Mouse (Mus musculus) stomach, embryonic 14.5 days (tissue): ENCODE measurements at regions not wholly inside any gene's neighbourhood (a gene's known extent, or its start where the extent isn't known, plus 50 kb on each side); places are given as distances from the start of the nearest gene placed in this dataset.
A peak's percentile ranks its signal among the peaks of the same experiment; 100 is the strongest.

Experiments
- ATAC-seq: fragments of 200-750 bp; cut with Nextera tagmentation; 2 replicates; pipeline ENCODE4 v1.8.0; 2017; ENCODE audit warnings: low read depth, moderate TSS enrichment; ENCODE audit not compliant: insufficient number of reproducible peaks, insufficient read depth, low FRiP score
- H3K27ac ChIP-seq: fragments of 300-500 bp; sonication (generic); 2 replicates; pipeline ENCODE4 v1.5.1; 2014; ENCODE audit warnings: mild to moderate bottlenecking, low read length, moderate library complexity, mixed read lengths
- H3K27me3 ChIP-seq: fragments of 300-500 bp; sonication (generic); 2 replicates; pipeline ENCODE4 v1.6.1; 2014; ENCODE audit warnings: low read length, control low read depth, mixed read lengths; ENCODE audit not compliant: control insufficient read depth, insufficient read depth
- H3K36me3 ChIP-seq: fragments of 300-500 bp; sonication (generic); 2 replicates; pipeline ENCODE4 v1.6.1; 2014; ENCODE audit warnings: mild to moderate bottlenecking, control low read depth, low read length, moderate library complexity, mixed read lengths; ENCODE audit not compliant: control insufficient read depth, insufficient read depth
- H3K4me1 ChIP-seq: fragments of 300-500 bp; sonication (generic); 2 replicates; pipeline ENCODE4 v1.6.1; 2014; ENCODE audit warnings: low read length, control low read depth, mixed read lengths; ENCODE audit not compliant: control insufficient read depth, insufficient read depth
- H3K4me2 ChIP-seq: fragments of 300-500 bp; sonication (generic); replicated peaks from 2 replicates; pipeline ENCODE4 v1.6.1; 2014; ENCODE audit warnings: low read depth, low read length, control low read depth
- H3K4me3 ChIP-seq: fragments of 300-500 bp; sonication (generic); 2 replicates; pipeline ENCODE4 v1.5.1; 2014; ENCODE audit warnings: low read depth, low read length, control low read depth
- H3K9ac ChIP-seq: fragments of 300-500 bp; sonication (generic); replicated peaks from 2 replicates; pipeline ENCODE4 v1.6.1; 2014; ENCODE audit warnings: low read depth, mild to moderate bottlenecking, control low read depth, low read length, moderate library complexity, mixed read lengths
- H3K9me3 ChIP-seq: fragments of 300-500 bp; sonication (generic); 2 replicates; pipeline ENCODE4 v1.6.1; 2016; ENCODE audit warnings: low read depth, low read length, control low read depth; ENCODE audit not compliant: control insufficient read depth
- WGBS: fragments of 180-500 bp; shearing (Covaris S2); extraction: QIAGEN DNeasy Blood & Tissue Kit; methylation state at CpG from one replicate; pipeline ENCODE4 v1.1.7; 2014; 5-methylcytosine and 5-hydroxymethylcytosine counted together

GRCm38 (mm10) chr14:102216581-102217368 lies 487.0 kb downstream of the Lmo7 start:
- Histone ChIP-seq H3K9ac (no peak overlapping the region), H3K36me3 (no peaks in the 10 kb centered on the region), H3K4me3 (no peak overlapping the region), H3K27me3 (no peaks in the 10 kb centered on the region), H3K4me2 (no peak overlapping the region), H3K4me1 (no peaks in the 10 kb centered on the region), H3K27ac (no peak overlapping the region), H3K9me3 (no peaks in the 10 kb centered on the region)
- ATAC-seq: 0 out of 2 replicates have a peak, but pooled peaks have one; percentile 53
- WGBS: 45% methylated on average over 7 of the region's 7 CpGs

GRCm38 (mm10) chr14:102215267-102215964 lies 485.7 kb downstream of the Lmo7 start:
- H3K36me3 ChIP-seq: no peaks in the 10 kb centered on the region
- WGBS: 76% methylated on average over 3 of the region's 4 CpGs
- no peak overlapping the region for H3K4me3 ChIP-seq
- H3K9me3 ChIP-seq: no peaks in the 10 kb centered on the region
- ATAC-seq: no peak
- no peaks in the 10 kb centered on the region for H3K27me3 ChIP-seq
- no peak overlapping the region for H3K9ac ChIP-seq
- no peak overlapping the region for H3K27ac ChIP-seq
- H3K4me2 ChIP-seq: no peak overlapping the region
- no peaks in the 10 kb centered on the region for H3K4me1 ChIP-seq

- Histone ChIP-seq H3K9ac (no peak overlapping the region), H3K4me2 (no peak overlapping the region), H3K27ac (no peak overlapping the region), H3K4me1 (no peaks in the 10 kb centered on the region), H3K9me3 (no peaks in the 10 kb centered on the region), H3K36me3 (no peaks in the 10 kb centered on the region), H3K4me3 (no peak overlapping the region), H3K27me3 (no peaks in the 10 kb centered on the region)
- ATAC-seq: no peak
- whole genome bisulfite sequencing: 84% methylated on average over 2 of the region's 2 CpGs
Observed at GRCm38 (mm10) chr14:102212079-102212478, 482.3 kb downstream of the Lmo7 start.

- no peak for ATAC-seq
- no peaks in the 10 kb centered on the region for H3K36me3 ChIP-seq
- H3K4me3 ChIP-seq: no peak overlapping the region
- H3K27ac ChIP-seq: no peak overlapping the region
- WGBS: 87% methylated on average over 10 of the region's 10 CpGs
- H3K4me2 ChIP-seq: no peak overlapping the region
- H3K9ac ChIP-seq: no peak overlapping the region
- no peaks in the 10 kb centered on the region for H3K4me1 ChIP-seq
- no peaks in the 10 kb centered on the region for H3K27me3 ChIP-seq
- no peaks in the 10 kb centered on the region for H3K9me3 ChIP-seq
Observed at GRCm38 (mm10) chr14:102204881-102205671, 475.3 kb downstream of the Lmo7 start.

GRCm38 (mm10) chr14:102199430-102199829 lies 469.7 kb downstream of the Lmo7 start:
- ATAC-seq: no peak
- no peak overlapping the region for H3K27ac ChIP-seq
- 84% methylated on average over 6 of the region's 6 CpGs for WGBS

GRCm38 (mm10) chr14:102190786-102191185 lies 461.0 kb downstream of the Lmo7 start:
- Histone ChIP-seq H3K9ac (no peak overlapping the region), H3K36me3 (no peaks in the 10 kb centered on the region), H3K27me3 (no peaks in the 10 kb centered on the region), H3K27ac (no peak overlapping the region), H3K4me2 (no peak overlapping the region), H3K4me1 (no peaks in the 10 kb centered on the region), H3K4me3 (no peak overlapping the region), H3K9me3 (no peaks in the 10 kb centered on the region)
- WGBS: 46% methylated on average over 1 of the region's 1 CpGs
- no peak for ATAC-seq

More at GRCm38 (mm10) chr14:102199430-102199829, 469.7 kb downstream of the Lmo7 start:
- Histone ChIP-seq H3K9me3 (no peaks in the 10 kb centered on the region), H3K36me3 (no peaks in the 10 kb centered on the region), H3K4me3 (no peak overlapping the region), H3K9ac (no peak overlapping the region), H3K4me2 (no peak overlapping the region), H3K4me1 (no peaks in the 10 kb centered on the region), H3K27me3 (no peaks in the 10 kb centered on the region)

- WGBS: 84% methylated on average over 3 of the region's 3 CpGs
- H3K9ac ChIP-seq: no peak overlapping the region
- H3K9me3 ChIP-seq: no peaks in the 10 kb centered on the region
- H3K27ac ChIP-seq: no peak overlapping the region
- no peak for ATAC-seq
- H3K36me3 ChIP-seq: no peaks in the 10 kb centered on the region
- H3K4me3 ChIP-seq: no peak overlapping the region
- no peak overlapping the region for H3K4me2 ChIP-seq
- H3K27me3 ChIP-seq: no peaks in the 10 kb centered on the region
- no peaks in the 10 kb centered on the region for H3K4me1 ChIP-seq
Observed at GRCm38 (mm10) chr14:102181269-102181668, 451.5 kb downstream of the Lmo7 start.

- Histone ChIP-seq H3K27me3 (no peaks in the 10 kb centered on the region), H3K36me3 (no peaks in the 10 kb centered on the region), H3K4me1 (no peaks in the 10 kb centered on the region), H3K27ac (no peak overlapping the region), H3K9ac (no peak overlapping the region), H3K4me2 (no peak overlapping the region), H3K9me3 (no peaks in the 10 kb centered on the region), H3K4me3 (no peak overlapping the region)
- WGBS: 73% methylated on average over 2 of the region's 2 CpGs
- no peak for ATAC-seq
Observed at GRCm38 (mm10) chr14:102171775-102172174, 442.0 kb downstream of the Lmo7 start.
